Mouse (Mus musculus): ENCODE results near the gene Ppfia3. TPM values are rescaled to one million over a fixed set of nuclear protein-coding genes. Genes with fewer than 3 reads are reported as not detected.
"Not testable (repeated sequence)": the region's sequence is repeated elsewhere in the genome, so short reads cannot be mapped to it uniquely, and the experiment has no call there.

Ppfia3 gene
- polyA plus RNA-seq, 1 experiment from 2014 or later: 3.7 TPM

DNA sequence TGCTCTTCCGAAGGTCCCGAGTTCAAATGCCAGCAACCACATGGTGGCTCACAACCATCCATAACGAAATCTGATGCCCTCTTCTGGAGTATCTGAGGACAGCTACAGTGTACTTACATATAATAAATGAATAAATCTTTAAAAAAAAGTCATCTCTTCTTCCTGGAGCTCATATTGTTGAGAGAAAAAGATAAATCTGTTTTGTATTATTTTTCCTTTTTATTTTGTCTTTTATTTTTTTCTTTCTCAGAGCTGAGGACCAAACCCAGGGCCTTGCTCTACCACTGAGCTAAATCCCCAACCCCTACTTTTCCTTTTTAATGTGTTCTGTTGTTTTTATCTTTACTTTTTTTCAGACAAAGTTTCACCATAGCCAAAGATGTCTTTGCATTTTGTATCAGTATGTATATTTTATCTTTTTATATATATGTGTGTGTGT, 29.5 kb upstream of the Ppfia3 start:
- not testable (repeated sequence) for H3K36me3 ChIP-seq (ENCODE audit: control insufficient read depth, insufficient read depth, low read length); H3K9ac ChIP-seq (ENCODE audit: low read depth, low read length); H3K27me3 ChIP-seq (ENCODE audit: control insufficient read depth, insufficient read depth, low read length); H3K9me3 ChIP-seq (replicated peaks; ENCODE audit: control insufficient read depth, low read length); ATAC-seq (replicated peaks; ENCODE audit: insufficient number of reproducible peaks, low FRiP score, low TSS enrichment)
- Histone ChIP-seq H3K27ac (ENCODE audit: low read depth, low read length) (peak overlapping the region; percentile 69; the same call in 1 of the 2 replicates), H3K4me3 (ENCODE audit: low read depth, low read length) (peak overlapping the region; percentile 80), H3K4me2 (peak overlapping the region; percentile 67), H3K4me1 (ENCODE audit: control insufficient read depth, insufficient read depth, low read length) (peaks cover 15% of the 10 kb centered on the region)
- WGBS (ENCODE audit: insufficient replicate concordance): 8% methylated on average over 3 of the region's 3 CpGs

- no peaks in the 10 kb centered on the region for H3K27me3 ChIP-seq (ENCODE audit: control insufficient read depth, insufficient read depth, low read length)
Observed at GRCm38 (mm10) chr7:45395578-45396336, 28.9 kb upstream of the Ppfia3 start, which contains the start of gene Snrnp70. Snrnp70 (minus strand) TSS chr7:45395742.

DNA sequence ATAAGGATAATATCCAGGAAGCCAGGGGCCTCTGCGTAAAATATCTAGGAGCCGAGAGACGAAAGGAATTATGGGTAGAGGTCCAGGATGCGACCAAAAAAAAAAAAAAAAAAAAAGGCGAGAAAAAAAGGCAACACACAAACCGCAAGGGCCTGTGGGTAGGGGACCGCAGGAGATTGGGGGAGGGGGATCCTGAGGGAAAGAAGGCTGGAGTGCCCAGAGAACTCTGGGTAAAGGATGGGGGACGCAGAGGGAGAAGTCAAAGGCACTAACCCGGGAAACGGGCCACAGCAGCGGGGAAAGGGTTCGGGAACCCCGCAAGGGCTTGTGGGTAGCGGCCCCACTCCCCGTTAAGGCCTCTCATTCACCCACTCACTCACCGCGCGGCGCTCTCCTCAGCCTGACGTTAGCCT, 28.3 kb upstream of the Ppfia3 start:
- H3K36me3 ChIP-seq (ENCODE audit: control insufficient read depth, insufficient read depth, low read length): peaks cover 14% of the 10 kb centered on the region
- WGBS (ENCODE audit: insufficient replicate concordance): under 1% methylated on average over 19 of the region's 20 CpGs
- ATAC-seq (replicated peaks; ENCODE audit: insufficient number of reproducible peaks, low FRiP score, low TSS enrichment): peak; percentile 62

More at GRCm38 (mm10) chr7:45395578-45396336, 28.9 kb upstream of the Ppfia3 start, which contains the start of gene Snrnp70:
- Histone ChIP-seq H3K4me1 (ENCODE audit: control insufficient read depth, insufficient read depth, low read length) (peaks cover 15% of the 10 kb centered on the region), H3K9me3 (replicated peaks; ENCODE audit: control insufficient read depth, low read length) (no peaks in the 10 kb centered on the region), H3K4me2 (peak within 1 kb of the TSS; percentile 99), H3K27ac (ENCODE audit: low read depth, low read length) (peak within 1 kb of the TSS; percentile 99), H3K9ac (ENCODE audit: low read depth, low read length) (peak within 1 kb of the TSS; percentile 91), H3K4me3 (ENCODE audit: low read depth, low read length) (peak within 1 kb of the TSS; percentile 80), H3K36me3 (ENCODE audit: control insufficient read depth, insufficient read depth, low read length) (peaks cover 8% of the 10 kb centered on the region)
- ATAC-seq (replicated peaks; ENCODE audit: insufficient number of reproducible peaks, low FRiP score, low TSS enrichment): peak; percentile 93
- under 1% methylated on average over 60 of the region's 60 CpGs for WGBS (ENCODE audit: insufficient replicate concordance)

DNA sequence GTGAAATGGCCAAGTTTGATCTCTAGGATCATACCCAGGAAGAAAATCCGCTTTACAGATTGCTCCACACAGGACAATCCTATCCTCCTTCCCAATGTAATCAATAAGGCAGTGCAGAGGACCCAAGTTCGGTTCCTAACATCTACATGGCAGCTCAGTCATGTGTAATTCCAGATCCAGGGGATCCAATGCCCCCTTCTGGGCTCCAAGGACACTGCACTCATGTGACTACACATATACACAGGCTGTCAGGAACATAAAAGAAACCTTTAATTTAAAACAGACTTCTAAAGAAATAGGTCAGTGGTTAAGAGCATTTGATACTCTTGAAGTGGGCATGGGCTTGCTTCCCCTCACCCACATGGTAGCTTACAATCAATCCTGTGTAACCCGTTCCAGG, 19.3 kb upstream of the Ppfia3 start:
- no peaks in the 10 kb centered on the region for H3K9me3 ChIP-seq (replicated peaks; ENCODE audit: control insufficient read depth, low read length)
- no peak overlapping the region for H3K4me3 ChIP-seq (ENCODE audit: low read depth, low read length)
- H3K27me3 ChIP-seq (ENCODE audit: control insufficient read depth, insufficient read depth, low read length): no peaks in the 10 kb centered on the region
- ATAC-seq (replicated peaks; ENCODE audit: insufficient number of reproducible peaks, low FRiP score, low TSS enrichment): no peak
- H3K9ac ChIP-seq (ENCODE audit: low read depth, low read length): no peak overlapping the region
- peaks cover 74% of the 10 kb centered on the region for H3K36me3 ChIP-seq (ENCODE audit: control insufficient read depth, insufficient read depth, low read length)
- no peak overlapping the region for H3K4me2 ChIP-seq
- 88% methylated on average over 3 of the region's 3 CpGs for WGBS (ENCODE audit: insufficient replicate concordance)
- no peak overlapping the region for H3K27ac ChIP-seq (ENCODE audit: low read depth, low read length)
- H3K4me1 ChIP-seq (ENCODE audit: control insufficient read depth, insufficient read depth, low read length): no peaks in the 10 kb centered on the region

More for the DNA sequence above, 28.3 kb upstream of the Ppfia3 start:
- Histone ChIP-seq H3K4me2 (peak overlapping the region; percentile 99), H3K4me1 (ENCODE audit: control insufficient read depth, insufficient read depth, low read length) (peaks cover 15% of the 10 kb centered on the region), H3K4me3 (ENCODE audit: low read depth, low read length) (peak overlapping the region; percentile 80), H3K27ac (ENCODE audit: low read depth, low read length) (peak overlapping the region; percentile 99), H3K9ac (ENCODE audit: low read depth, low read length) (peak overlapping the region; percentile 91), H3K9me3 (replicated peaks; ENCODE audit: control insufficient read depth, low read length) (no peaks in the 10 kb centered on the region), H3K27me3 (ENCODE audit: control insufficient read depth, insufficient read depth, low read length) (no peaks in the 10 kb centered on the region)

DNA sequence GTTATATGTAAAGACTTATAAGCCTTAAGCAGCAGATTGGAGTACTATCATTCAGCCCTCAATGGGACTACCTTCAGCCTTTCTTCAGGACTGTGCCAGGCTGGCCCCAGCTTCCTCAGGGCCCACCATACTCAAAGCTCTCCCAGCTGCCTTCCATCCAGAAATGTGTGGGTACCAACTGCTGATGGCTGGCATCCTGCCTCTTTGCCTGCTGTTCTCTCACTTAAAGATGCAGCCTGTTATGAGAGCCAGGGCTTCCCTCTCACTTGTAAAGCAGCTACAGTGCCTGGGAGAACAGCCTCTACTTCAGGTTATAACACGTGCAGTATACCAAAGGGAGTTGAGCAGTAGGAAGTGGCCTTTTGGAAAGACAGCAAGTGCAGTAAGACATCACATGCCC, 9.2 kb upstream of the Ppfia3 start:
- 97% methylated on average over 1 of the region's 1 CpGs for WGBS (ENCODE audit: insufficient replicate concordance)
- H3K4me3 ChIP-seq (ENCODE audit: low read depth, low read length): no peak overlapping the region
- no peak overlapping the region for H3K4me2 ChIP-seq
- no peak overlapping the region for H3K9ac ChIP-seq (ENCODE audit: low read depth, low read length)
- peaks cover 4% of the 10 kb centered on the region; the same call in 1 of the 2 replicates for H3K4me1 ChIP-seq (ENCODE audit: control insufficient read depth, insufficient read depth, low read length)
- H3K36me3 ChIP-seq (ENCODE audit: control insufficient read depth, insufficient read depth, low read length): peaks cover 51% of the 10 kb centered on the region
- no peaks in the 10 kb centered on the region for H3K9me3 ChIP-seq (replicated peaks; ENCODE audit: control insufficient read depth, low read length)
- no peak for ATAC-seq (replicated peaks; ENCODE audit: insufficient number of reproducible peaks, low FRiP score, low TSS enrichment)
- H3K27ac ChIP-seq (ENCODE audit: low read depth, low read length): no peak overlapping the region
- H3K27me3 ChIP-seq (ENCODE audit: control insufficient read depth, insufficient read depth, low read length): no peaks in the 10 kb centered on the region

- Histone ChIP-seq H3K27ac (ENCODE audit: low read depth, low read length) (no peak overlapping the region), H3K9me3 (replicated peaks; ENCODE audit: control insufficient read depth, low read length) (no peaks in the 10 kb centered on the region), H3K4me3 (ENCODE audit: low read depth, low read length) (no peak overlapping the region), H3K36me3 (ENCODE audit: control insufficient read depth, insufficient read depth, low read length) (peaks cover 37% of the 10 kb centered on the region), H3K4me2 (no peak overlapping the region), H3K9ac (ENCODE audit: low read depth, low read length) (no peak overlapping the region), H3K4me1 (ENCODE audit: control insufficient read depth, insufficient read depth, low read length) (peaks cover 16% of the 10 kb centered on the region; the same call in 1 of the 2 replicates), H3K27me3 (ENCODE audit: control insufficient read depth, insufficient read depth, low read length) (0 out of 2 replicates have a peak, but pooled peaks cover 5% of the 10 kb centered on the region)
- no peak for ATAC-seq (replicated peaks; ENCODE audit: insufficient number of reproducible peaks, low FRiP score, low TSS enrichment)
- 90% methylated on average over 8 of the region's 8 CpGs for WGBS (ENCODE audit: insufficient replicate concordance)
Observed at GRCm38 (mm10) chr7:45374620-45375019, 7.8 kb upstream of the Ppfia3 start.

DNA sequence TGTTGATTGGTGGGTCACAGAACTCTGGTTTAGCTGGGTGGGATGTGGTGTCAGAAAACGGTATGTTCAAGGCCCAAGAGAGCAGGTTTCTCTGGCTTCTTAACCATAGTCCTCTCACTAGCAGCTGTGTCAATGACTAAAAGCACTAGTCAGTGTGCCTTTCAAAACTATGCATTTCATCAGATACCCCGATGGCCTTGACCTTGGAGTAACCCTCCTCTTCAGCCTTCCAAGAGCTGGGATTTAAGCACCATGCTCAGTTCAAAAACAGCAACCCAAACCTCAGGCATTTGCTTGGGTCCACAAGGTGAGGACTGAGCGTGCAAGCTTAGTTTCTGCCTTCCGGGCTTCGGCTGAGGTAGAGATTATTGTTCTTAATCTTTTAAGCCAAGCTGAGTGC, 5.6 kb upstream of the Ppfia3 start:
- Histone ChIP-seq H3K36me3 (ENCODE audit: control insufficient read depth, insufficient read depth, low read length) (peaks cover 20% of the 10 kb centered on the region), H3K27ac (ENCODE audit: low read depth, low read length) (no peak overlapping the region), H3K9ac (ENCODE audit: low read depth, low read length) (no peak overlapping the region), H3K4me2 (no peak overlapping the region), H3K9me3 (replicated peaks; ENCODE audit: control insufficient read depth, low read length) (no peaks in the 10 kb centered on the region), H3K4me1 (ENCODE audit: control insufficient read depth, insufficient read depth, low read length) (peaks cover 22% of the 10 kb centered on the region), H3K27me3 (ENCODE audit: control insufficient read depth, insufficient read depth, low read length) (peaks cover 22% of the 10 kb centered on the region), H3K4me3 (ENCODE audit: low read depth, low read length) (no peak overlapping the region)
- 85% methylated on average over 5 of the region's 5 CpGs for WGBS (ENCODE audit: insufficient replicate concordance)
- no peak for ATAC-seq (replicated peaks; ENCODE audit: insufficient number of reproducible peaks, low FRiP score, low TSS enrichment)

DNA sequence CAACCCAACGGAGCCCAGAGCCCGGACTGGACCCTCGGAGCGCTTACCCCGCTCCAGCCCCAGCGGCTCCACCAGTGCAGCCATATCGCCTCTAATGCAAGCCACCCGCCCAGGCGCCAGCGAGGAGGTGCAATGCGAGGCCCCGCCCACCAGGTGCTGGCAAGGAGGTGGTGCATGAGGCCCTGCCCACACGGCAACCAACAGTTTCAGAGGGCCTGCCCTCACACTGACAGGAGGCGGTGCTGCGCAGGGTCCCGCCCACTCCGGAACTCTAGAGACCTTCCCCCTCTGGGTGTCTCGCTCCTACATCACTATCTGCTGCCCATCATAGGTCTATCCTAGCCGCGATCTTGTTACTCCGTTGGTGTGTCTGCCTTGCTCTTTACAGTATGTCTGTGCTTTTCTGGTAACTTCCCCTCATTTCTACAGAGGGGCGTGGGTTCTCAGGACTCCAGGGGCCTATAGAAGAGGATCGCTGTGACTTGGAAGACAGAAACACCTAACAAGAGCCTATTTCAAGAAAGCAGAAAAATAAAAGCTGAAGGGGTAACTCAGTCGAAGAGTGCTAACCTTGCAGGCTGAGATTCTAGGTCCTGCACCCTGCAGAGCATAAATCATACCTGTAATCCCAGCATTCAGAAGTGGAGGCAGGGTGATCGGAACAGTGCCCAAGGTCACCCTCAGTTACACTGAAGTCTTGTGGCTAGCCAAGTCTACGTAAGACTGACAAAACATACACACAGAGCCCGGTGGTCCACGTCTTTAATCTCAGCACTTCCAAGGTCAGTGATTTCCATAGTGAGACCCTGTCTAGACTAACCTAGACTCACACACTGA, 3.9 kb upstream of the Ppfia3 start, which contains the start of gene Lin7b:
TSS of gene Lin7b (minus strand) at position 109 of the 837 bp plus-strand sequence.
- Histone ChIP-seq H3K27me3 (ENCODE audit: control insufficient read depth, insufficient read depth, low read length) (peaks cover 30% of the 10 kb centered on the region), H3K9ac (ENCODE audit: low read depth, low read length) (peak within 1 kb of the TSS; percentile 65), H3K27ac (ENCODE audit: low read depth, low read length) (0 out of 2 replicates have a peak within 1 kb of the TSS, but pooled peaks have one; percentile 10), H3K4me3 (ENCODE audit: low read depth, low read length) (peak within 1 kb of the TSS; percentile 59), H3K4me1 (ENCODE audit: control insufficient read depth, insufficient read depth, low read length) (peaks cover 29% of the 10 kb centered on the region), H3K9me3 (replicated peaks; ENCODE audit: control insufficient read depth, low read length) (no peaks in the 10 kb centered on the region), H3K36me3 (ENCODE audit: control insufficient read depth, insufficient read depth, low read length) (peaks cover 9% of the 10 kb centered on the region), H3K4me2 (peak within 1 kb of the TSS; percentile 99)
- ATAC-seq (replicated peaks; ENCODE audit: insufficient number of reproducible peaks, low FRiP score, low TSS enrichment): peak; percentile 69
- WGBS (ENCODE audit: insufficient replicate concordance): 9% methylated on average over 28 of the region's 28 CpGs

Data from heart, embryonic 11.5 days (tissue).